Mouse (Mus musculus) heart, postnatal 25 days (tissue): ENCODE measurements around the gene Ubxn6. TPM values are rescaled to one million over a fixed set of nuclear protein-coding genes. Genes with fewer than 3 reads are reported as not detected.

Source experiments
- total RNA-seq, 2 experiments: library from RNA; stranded (reverse); gene quantifications; 2 replicates each; pipeline ENCODE4 v1.2.3; 2021

Ubxn6 gene
- total RNA-seq, 2 experiments from 2014 or later: 49.7 to 51.5 TPM

Other genes starting within 250 kb of the Ubxn6 start
- 1 to 10 TPM; 3.6 to 4.1 TPM for gene Zfp119a, start 196.1 kb downstream of the Ubxn6 start, total RNA-seq
- 1 to 10 TPM; 4.3 to 5.3 TPM for gene Zfp959, start 182.9 kb downstream of the Ubxn6 start, total RNA-seq
- 1 to 10 TPM; 3.1 to 3.6 TPM for gene Zfp119b, start 125.5 kb downstream of the Ubxn6 start, total RNA-seq
- gene Ebi3, start 122.4 kb downstream of the Ubxn6 start, total RNA-seq: under 1 TPM; 0.75 to 0.81 TPM
- gene Yju2, start 115.9 kb downstream of the Ubxn6 start, total RNA-seq: 1 to 10 TPM; 9.6 to 9.7 TPM
- gene Shd, start 104.6 kb downstream of the Ubxn6 start, total RNA-seq: under 1 TPM; 0.49 to 0.92 TPM
- under 1 TPM in 1 of 2 experiments, not detected in 1; 0.47 TPM for gene Fsd1, start 88.5 kb downstream of the Ubxn6 start, total RNA-seq
- 10 to 100 TPM; 14.1 to 14.6 TPM for gene Stap2, start 69.4 kb downstream of the Ubxn6 start, total RNA-seq
- 10 to 100 TPM; 50.0 to 59.4 TPM for gene Mpnd, start 69.3 kb downstream of the Ubxn6 start, total RNA-seq
- 10 to 100 TPM; 17.6 to 19.8 TPM for gene Sh3gl1, start 38.4 kb downstream of the Ubxn6 start, total RNA-seq
- 1 to 10 TPM in 1 of 2 experiments, under 1 TPM in 1; 0.95 to 1.2 TPM for gene Chaf1a, start 34.6 kb downstream of the Ubxn6 start, total RNA-seq
- 10 to 100 TPM; 33.6 to 36.4 TPM for gene Hdgfl2, start 4.6 kb upstream of the Ubxn6 start, total RNA-seq
- 100 to 1,000 TPM; 135 to 136 TPM for gene Plin4, start 34.8 kb upstream of the Ubxn6 start, total RNA-seq
- 100 to 1,000 TPM; 143 to 166 TPM for gene Plin5, start 42.6 kb upstream of the Ubxn6 start, total RNA-seq
- 10 to 100 TPM; 53.8 to 55.0 TPM for gene Lrg1, start 47.0 kb upstream of the Ubxn6 start, total RNA-seq
- 1 to 10 TPM; 7.3 to 8.8 TPM for gene Sema6b, start 65.3 kb upstream of the Ubxn6 start, total RNA-seq
- 1 to 10 TPM; 2.2 to 2.5 TPM for gene Tnfaip8l1, start 87.4 kb upstream of the Ubxn6 start, total RNA-seq
- 10 to 100 TPM; 30.2 to 33.0 TPM for gene Mydgf, start 108.9 kb upstream of the Ubxn6 start, total RNA-seq
- 10 to 100 TPM; 37.1 to 39.1 TPM for gene Dpp9, start 143.9 kb upstream of the Ubxn6 start, total RNA-seq
- gene Fem1a, start 181.8 kb upstream of the Ubxn6 start, total RNA-seq: 100 to 1,000 TPM; 102 to 105 TPM
- gene Ticam1, start 201.8 kb upstream of the Ubxn6 start, total RNA-seq: 1 to 10 TPM; 7.6 to 9.8 TPM
- 100 to 1,000 TPM; 154 to 171 TPM for gene Plin3, start 217.8 kb upstream of the Ubxn6 start, total RNA-seq
- not detected for gene Arrdc5, start 225.3 kb upstream of the Ubxn6 start, total RNA-seq
- 1 to 10 TPM; 3.7 to 4.3 TPM for gene Uhrf1, start 228.3 kb upstream of the Ubxn6 start, total RNA-seq